Mouse (Mus musculus) spleen, adult 2 months (tissue): ENCODE measurements at regions not wholly inside any gene's neighbourhood (a gene's known extent, or its start where the extent isn't known, plus 50 kb on each side); places are given as distances from the start of the nearest gene placed in this dataset.

Source experiments
- DNase-seq, 2 experiments: peaks; one replicate each; pipeline versions ENCODE4 v3.0.0 to v3.0.0-alpha.2; 2012 to 2021; ENCODE audit warnings: low spot score in 2 of 2, low read depth in 1 of 2
- H3K27ac ChIP-seq: fragments of 200-500 bp; 2 replicates; pipeline ENCODE4 v1.5.1; 2012; ENCODE audit warnings: low read length, inconsistent platforms; ENCODE audit not compliant: insufficient read depth
- H3K27me3 ChIP-seq: fragments of 200-500 bp; 2 replicates; pipeline ENCODE4 v1.6.1; 2012; ENCODE audit warnings: mild to moderate bottlenecking, moderate library complexity, low read length, inconsistent platforms; ENCODE audit not compliant: control insufficient read depth, insufficient read depth
- H3K36me3 ChIP-seq: fragments of 200-500 bp; 2 replicates; pipeline ENCODE4 v1.6.1; 2012; ENCODE audit warnings: mild to moderate bottlenecking, low read length, inconsistent platforms; ENCODE audit not compliant: control insufficient read depth, insufficient read depth
- H3K4me1 ChIP-seq: fragments of 200-500 bp; 2 replicates; pipeline ENCODE4 v1.6.1; 2011; ENCODE audit warnings: inconsistent platforms; ENCODE audit not compliant: control insufficient read depth, insufficient read depth, insufficient read length
- H3K4me3 ChIP-seq: fragments of 200-500 bp; 2 replicates; pipeline ENCODE4 v1.5.1; 2011; ENCODE audit warnings: mild to moderate bottlenecking, inconsistent platforms; ENCODE audit not compliant: insufficient read depth, insufficient read length; ENCODE audit errors: extremely low read depth
- CTCF ChIP-seq: fragments of 200-500 bp; IDR thresholded peaks from 2 replicates; pipeline ENCODE4 v1.5.1; 2011; ENCODE audit warnings: mild to moderate bottlenecking, inconsistent platforms; ENCODE audit not compliant: insufficient read depth, insufficient read length, insufficient replicate concordance; ENCODE audit errors: extremely low read depth
- POLR2A ChIP-seq: fragments of 200-500 bp; IDR thresholded peaks from 2 replicates; pipeline ENCODE4 v1.6.1; 2011; ENCODE audit warnings: low read depth, low read length, inconsistent platforms
- WGBS: fragments of 180-500 bp; shearing (Covaris S2); methylation state at CpG from one replicate; pipeline ENCODE4 v1.1.7; 2018; 5-methylcytosine and 5-hydroxymethylcytosine counted together

DNA sequence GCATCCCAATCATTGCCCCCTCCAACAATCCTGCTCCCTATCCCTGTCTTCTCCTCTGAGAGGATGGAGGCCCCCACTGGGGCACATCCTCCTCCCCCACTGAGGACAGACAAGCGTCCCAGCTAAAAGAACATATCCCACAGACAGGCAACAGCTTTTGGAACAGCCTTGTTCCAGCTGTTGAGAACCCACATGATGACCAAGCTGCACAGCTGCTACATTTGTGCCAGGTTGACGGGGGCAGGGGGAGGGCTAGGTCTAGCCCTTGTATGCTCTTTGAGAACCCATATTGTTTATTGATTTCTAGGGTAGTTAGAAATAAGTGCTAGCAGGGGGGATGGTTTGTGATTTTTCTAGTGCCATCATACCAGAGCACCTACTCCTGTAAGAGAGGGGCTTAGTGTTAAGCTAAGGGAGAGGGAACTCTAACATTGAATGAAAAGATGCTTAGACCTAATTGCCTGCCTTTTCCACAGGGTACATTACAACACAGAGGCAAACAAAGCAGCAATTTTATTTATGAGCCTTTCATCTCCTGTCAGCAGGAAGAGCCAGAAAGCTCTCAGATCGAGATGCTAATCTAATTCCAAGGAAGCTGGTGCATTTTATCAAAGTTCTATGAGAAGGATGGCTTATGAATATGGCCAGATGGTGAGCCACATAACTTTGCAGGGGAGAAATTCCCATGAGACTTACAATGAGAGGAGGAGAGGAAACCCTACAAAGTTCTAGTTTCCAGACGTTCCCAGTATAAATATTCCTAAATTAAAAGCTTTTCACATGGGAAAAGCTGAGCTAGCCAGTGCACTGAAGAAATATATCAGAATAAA is 137.6 kb upstream of the Zpld1 start:
- Histone ChIP-seq H3K36me3 (no peaks in the 10 kb centered on the region), H3K4me1 (no peaks in the 10 kb centered on the region), H3K4me3 (no peak overlapping the region), H3K27me3 (no peaks in the 10 kb centered on the region), H3K27ac (no peak overlapping the region)
- WGBS: 60% methylated on average over 4 of the region's 4 CpGs
- DNase-seq: no peak
- TF ChIP-seq CTCF: no peak
- TF ChIP-seq POLR2A: no peak

DNA sequence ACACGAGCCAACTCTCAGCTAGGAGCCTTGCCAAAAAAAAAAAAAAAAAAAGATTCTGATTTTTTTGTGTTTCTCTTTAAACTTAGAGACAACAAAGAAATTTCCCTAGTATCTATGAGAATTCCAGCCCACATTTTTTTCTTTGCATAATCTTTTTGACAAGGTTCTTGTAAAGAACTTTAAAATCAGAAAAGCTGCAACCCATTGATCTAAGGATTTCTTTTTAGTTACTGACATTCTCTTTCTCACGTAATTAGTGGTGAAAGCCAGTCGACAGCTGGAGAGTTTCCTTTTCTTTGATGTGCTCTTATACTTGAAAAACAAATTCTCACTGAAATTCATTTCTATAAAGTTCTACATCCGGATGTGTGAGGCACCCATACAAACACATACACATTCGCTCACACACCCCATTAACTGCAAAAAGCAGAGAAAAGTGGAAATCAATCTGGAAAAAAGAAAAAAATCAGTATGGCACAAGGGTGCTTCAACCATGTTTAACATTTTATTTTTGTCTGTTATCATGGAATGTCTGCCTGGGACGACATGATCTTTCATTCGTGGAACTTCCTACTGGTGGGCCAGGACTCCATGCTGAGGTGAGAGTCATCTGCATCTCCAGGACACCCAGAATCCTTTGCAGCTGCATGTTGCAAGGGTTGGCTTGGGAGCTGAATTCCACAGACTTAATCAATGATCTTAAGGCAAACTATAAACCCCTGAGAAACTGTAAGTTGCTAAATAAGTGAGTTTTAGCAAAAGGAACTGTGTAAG is 124.0 kb upstream of the Zpld1 start:
- no peaks in the 10 kb centered on the region for H3K36me3 ChIP-seq
- H3K27ac ChIP-seq: no peak overlapping the region
- WGBS: 64% methylated on average over 7 of the region's 7 CpGs
- TF ChIP-seq POLR2A: no peak
- TF ChIP-seq CTCF: no peak
- no peak overlapping the region for H3K4me3 ChIP-seq
- no peaks in the 10 kb centered on the region for H3K4me1 ChIP-seq
- DNase-seq: no peak
- H3K27me3 ChIP-seq: no peaks in the 10 kb centered on the region

DNA sequence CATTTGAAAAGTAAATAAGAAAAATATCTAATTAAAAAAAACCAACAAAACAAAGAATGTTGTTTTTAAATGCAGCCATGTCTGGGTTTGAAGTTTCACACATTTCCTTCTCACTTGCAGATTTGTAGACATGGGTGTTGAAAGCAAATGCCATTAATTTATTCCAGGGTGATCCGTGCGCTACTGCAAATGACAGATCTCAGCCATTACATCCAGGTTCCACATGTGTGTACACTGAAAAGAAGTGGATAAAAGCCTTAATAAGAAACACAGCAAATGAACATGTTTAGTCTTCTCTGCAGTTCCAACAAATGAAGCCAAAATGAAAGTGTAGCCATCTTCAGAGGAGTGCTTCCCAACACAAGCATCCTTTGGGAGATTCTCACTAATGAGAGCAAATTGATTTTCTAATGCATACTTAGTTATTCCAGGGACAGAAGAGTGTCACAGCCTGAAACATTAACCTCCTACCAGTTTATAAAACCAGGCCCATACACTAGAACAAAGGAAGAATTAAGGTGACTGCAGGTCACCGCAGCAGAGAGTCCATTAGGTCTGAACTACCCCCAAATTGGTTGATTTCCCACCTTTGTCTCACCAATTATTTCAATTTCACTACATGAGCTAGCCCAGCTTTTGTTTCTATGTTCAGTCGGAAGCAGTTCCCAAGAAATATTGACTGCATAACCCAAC is 123.2 kb upstream of the Zpld1 start:
- no peak overlapping the region for H3K27ac ChIP-seq
- no peaks in the 10 kb centered on the region for H3K36me3 ChIP-seq
- no peak for TF ChIP-seq CTCF
- TF ChIP-seq POLR2A: no peak
- no peak overlapping the region for H3K4me3 ChIP-seq
- DNase-seq: no peak
- no peaks in the 10 kb centered on the region for H3K27me3 ChIP-seq
- no peaks in the 10 kb centered on the region for H3K4me1 ChIP-seq
- WGBS: 86% methylated on average over 4 of the region's 4 CpGs

DNA sequence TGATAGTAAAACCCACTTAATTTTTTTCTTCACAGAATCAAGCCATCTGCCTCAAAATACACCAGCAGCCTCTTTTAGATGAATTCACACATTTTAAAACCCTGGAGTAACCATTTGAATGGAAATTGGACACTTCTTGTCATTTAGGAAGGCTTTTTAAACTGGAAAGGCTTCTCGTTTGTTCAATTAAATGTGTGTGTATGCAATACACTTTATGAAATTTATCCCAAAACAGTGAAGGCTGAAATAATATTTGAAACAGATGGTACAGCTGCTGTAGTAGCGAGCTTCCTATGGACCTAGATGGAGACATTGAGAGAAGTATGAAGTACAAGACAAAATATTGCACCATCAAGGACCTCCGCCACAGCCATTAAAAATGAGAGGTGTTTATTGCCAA is 121.1 kb upstream of the Zpld1 start:
- no peak for TF ChIP-seq CTCF
- no peak for TF ChIP-seq POLR2A
- H3K36me3 ChIP-seq: no peaks in the 10 kb centered on the region
- H3K27me3 ChIP-seq: no peaks in the 10 kb centered on the region
- WGBS: 81% methylated on average over 3 of the region's 3 CpGs
- DNase-seq: no peak
- no peak overlapping the region for H3K4me3 ChIP-seq
- no peaks in the 10 kb centered on the region for H3K4me1 ChIP-seq
- no peak overlapping the region for H3K27ac ChIP-seq

DNA sequence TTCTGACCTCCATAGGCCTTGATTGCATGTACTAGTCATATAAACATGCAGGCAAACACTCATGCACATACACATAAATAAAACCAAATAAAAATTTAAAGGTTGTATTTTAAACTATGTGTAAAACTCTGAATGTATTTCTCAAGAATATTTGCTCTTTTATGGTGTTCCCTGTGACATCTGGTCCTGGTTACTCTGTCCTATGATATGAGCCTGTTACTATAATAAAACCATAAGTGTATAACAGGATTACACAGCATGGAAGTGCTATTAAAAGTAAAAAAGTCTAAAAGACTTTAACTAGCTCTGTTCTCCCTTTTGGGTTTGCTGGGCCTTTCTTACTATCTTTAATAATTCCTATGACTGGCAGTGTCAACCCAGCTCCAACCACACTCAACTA is 103.0 kb upstream of the Zpld1 start:
- TF ChIP-seq POLR2A (no peak), CTCF (no peak)
- Histone ChIP-seq H3K36me3 (no peaks in the 10 kb centered on the region), H3K4me3 (no peak overlapping the region), H3K27ac (no peak overlapping the region), H3K4me1 (no peaks in the 10 kb centered on the region), H3K27me3 (no peaks in the 10 kb centered on the region)
- DNase-seq: no peak

DNA sequence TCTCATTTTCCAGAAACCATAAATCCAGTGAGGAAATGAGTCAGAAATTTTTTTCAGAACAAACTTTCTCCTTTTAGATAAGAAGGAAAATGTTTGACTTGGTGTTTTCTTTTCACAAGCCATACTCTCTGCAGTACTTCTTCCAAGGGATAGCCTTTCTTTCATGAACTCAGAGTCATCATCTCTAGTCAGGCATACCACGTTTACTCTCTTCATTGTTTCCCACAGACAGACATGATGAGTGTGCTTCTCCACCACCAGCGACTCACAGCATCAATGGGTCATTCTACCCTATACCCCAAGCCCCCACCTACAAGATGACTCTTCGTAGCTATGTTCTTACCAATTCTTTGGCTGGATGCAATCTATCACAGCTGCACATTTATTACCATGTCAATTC is 97.1 kb upstream of the Zpld1 start:
- DNase-seq: no peak
- no peaks in the 10 kb centered on the region for H3K36me3 ChIP-seq
- H3K4me3 ChIP-seq: no peak overlapping the region
- TF ChIP-seq POLR2A: no peak
- TF ChIP-seq CTCF: no peak
- H3K4me1 ChIP-seq: no peaks in the 10 kb centered on the region
- no peaks in the 10 kb centered on the region for H3K27me3 ChIP-seq
- H3K27ac ChIP-seq: no peak overlapping the region
- 68% methylated on average over 3 of the region's 3 CpGs for WGBS

DNA sequence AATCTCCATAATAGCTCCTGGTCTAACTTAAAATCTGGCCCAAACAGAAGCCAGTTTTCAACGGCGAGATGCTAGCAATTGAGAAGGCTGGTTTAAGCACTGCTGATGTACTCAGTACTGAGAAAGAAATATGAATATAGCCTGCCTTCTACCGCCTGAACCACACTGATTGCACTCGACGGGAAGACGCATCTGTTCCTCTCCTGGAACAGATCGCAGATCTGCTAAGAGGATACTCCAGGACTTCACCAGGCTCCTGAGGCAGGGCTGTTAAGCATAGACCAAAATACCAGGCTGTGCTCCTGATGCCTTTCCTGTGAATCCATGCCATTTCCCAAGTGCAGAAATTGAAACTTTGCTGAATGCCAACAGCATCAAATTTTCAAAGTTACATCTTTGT is 92.6 kb upstream of the Zpld1 start:
- no peak overlapping the region for H3K27ac ChIP-seq
- no peaks in the 10 kb centered on the region for H3K4me1 ChIP-seq
- WGBS: 88% methylated on average over 7 of the region's 7 CpGs
- no peak for DNase-seq
- H3K36me3 ChIP-seq: no peaks in the 10 kb centered on the region
- TF ChIP-seq CTCF (no peak), POLR2A (no peak)
- no peaks in the 10 kb centered on the region for H3K27me3 ChIP-seq
- H3K4me3 ChIP-seq: no peak overlapping the region
